Mouse (Mus musculus) layer of hippocampus, adult 9-10 months (tissue): ENCODE measurements at regions not wholly inside any gene's neighbourhood (a gene's known extent, or its start where the extent isn't known, plus 50 kb on each side); places are given as distances from the start of the nearest gene placed in this dataset.
"Not testable (repeated sequence)": the region's sequence is repeated elsewhere in the genome, so short reads cannot be mapped to it uniquely, and the experiment has no call there.

Experiments
- DNase-seq: peaks from one replicate; pipeline ENCODE4 v3.0.0; 2022; ENCODE audit warnings: low spot score

GRCm38 (mm10) chr6:13006596-13006995 lies 63.0 kb upstream of the Tmem106b start:
- no peak for DNase-seq

GRCm38 (mm10) chr6:12994701-12995100 lies 74.9 kb upstream of the Tmem106b start:
- DNase-seq = no peak

- DNase-seq = no peak
Observed at GRCm38 (mm10) chr6:12993772-12994171, 75.8 kb upstream of the Tmem106b start.

- DNase-seq = no peak
Observed at GRCm38 (mm10) chr6:12977184-12977897, 92.2 kb upstream of the Tmem106b start.

- no peak for DNase-seq
Observed at GRCm38 (mm10) chr6:12971604-12972003, 98.0 kb upstream of the Tmem106b start.

- no peak for DNase-seq
Observed at GRCm38 (mm10) chr6:12967291-12967690, 102.3 kb upstream of the Tmem106b start.

- DNase-seq = peak; percentile 3
Observed at GRCm38 (mm10) chr6:12957797-12958196, 111.8 kb upstream of the Tmem106b start.

GRCm38 (mm10) chr6:12911610-12912009 lies 157.9 kb upstream of the Tmem106b start:
- no peak for DNase-seq

GRCm38 (mm10) chr6:12892929-12893328 lies 143.7 kb upstream of the Thsd7a start:
- no peak for DNase-seq

- not testable (repeated sequence) for DNase-seq
Observed at GRCm38 (mm10) chr6:12876947-12877346, 127.7 kb upstream of the Thsd7a start.

- no peak for DNase-seq
Observed at GRCm38 (mm10) chr6:12876366-12876765, 127.2 kb upstream of the Thsd7a start.

- DNase-seq = no peak
Observed at GRCm38 (mm10) chr6:12868251-12868650, 119.0 kb upstream of the Thsd7a start.

- DNase-seq = no peak
Observed at GRCm38 (mm10) chr6:12852041-12852440, 102.8 kb upstream of the Thsd7a start.

- not testable (repeated sequence) for DNase-seq
Observed at GRCm38 (mm10) chr6:12835079-12835478, 85.9 kb upstream of the Thsd7a start.

- DNase-seq = no peak
Observed at GRCm38 (mm10) chr6:12833358-12833757, 84.1 kb upstream of the Thsd7a start.

GRCm38 (mm10) chr6:12831916-12832315 lies 82.7 kb upstream of the Thsd7a start:
- DNase-seq = no peak

GRCm38 (mm10) chr6:12831485-12831884 lies 82.3 kb upstream of the Thsd7a start:
- DNase-seq = no peak

GRCm38 (mm10) chr6:12827745-12828144 lies 78.5 kb upstream of the Thsd7a start:
- DNase-seq = no peak

- no peak for DNase-seq
Observed at GRCm38 (mm10) chr6:12814972-12815770, 66.0 kb upstream of the Thsd7a start.

- DNase-seq = not testable (repeated sequence)
Observed at GRCm38 (mm10) chr6:12813781-12814180, 64.6 kb upstream of the Thsd7a start.

- no peak for DNase-seq
Observed at GRCm38 (mm10) chr6:12812467-12812866, 63.3 kb upstream of the Thsd7a start.

GRCm38 (mm10) chr6:12812036-12812435 lies 62.8 kb upstream of the Thsd7a start:
- DNase-seq = no peak

GRCm38 (mm10) chr6:12809601-12810000 lies 60.4 kb upstream of the Thsd7a start:
- no peak for DNase-seq
